Mouse (Mus musculus): ENCODE results near the gene Uqcc2. TPM values are rescaled to one million over a fixed set of nuclear protein-coding genes. Genes with fewer than 3 reads are reported as not detected.
A peak's percentile ranks its signal among the peaks of the same experiment; 100 is the strongest.

The Uqcc2 gene
- total RNA-seq, 2 experiments from 2014 or later, result 142 to 171 TPM

DNA sequence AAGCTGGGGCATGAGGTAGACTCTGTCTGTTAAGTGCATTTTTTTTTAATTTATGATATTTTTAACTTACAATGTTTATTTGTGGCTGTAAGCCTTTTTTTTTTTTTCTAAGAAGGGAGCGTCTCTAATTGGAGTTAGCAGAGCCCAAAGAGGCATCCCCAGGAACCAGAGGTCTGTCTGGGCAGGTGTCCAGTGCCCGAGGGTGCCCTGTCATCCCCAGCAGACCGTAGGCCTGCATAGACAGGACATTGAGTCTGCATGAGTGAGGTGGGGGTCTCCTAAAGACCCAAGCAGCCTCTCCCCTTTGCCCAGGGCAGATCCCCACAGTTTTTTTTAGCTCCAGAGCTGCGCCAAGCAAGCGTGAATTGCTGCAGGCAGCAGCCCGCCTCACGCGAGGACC is 22.0 kb upstream of the Uqcc2 start:
- no peak for ATAC-seq (replicated peaks; ENCODE audit: poor library complexity, severe bottlenecking)

DNA sequence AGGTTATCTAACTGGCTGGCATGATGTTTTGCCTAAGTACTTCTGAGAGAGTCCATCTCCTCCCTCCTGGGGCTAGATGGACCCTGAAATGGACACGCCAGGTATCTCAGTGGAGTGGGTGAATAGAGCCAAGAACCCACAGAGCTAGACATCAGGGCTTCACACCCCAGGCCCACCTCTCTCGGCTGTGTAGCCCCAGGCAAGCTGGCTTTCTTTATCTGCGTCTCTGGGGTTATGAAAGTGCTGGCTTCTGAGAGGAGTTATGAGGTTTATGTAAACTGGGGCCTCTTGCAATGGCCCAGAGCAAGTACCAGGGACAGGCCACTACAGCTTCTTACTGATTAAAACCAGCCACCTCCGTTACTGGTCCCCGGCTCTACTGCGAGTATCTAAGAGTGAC is 21.2 kb upstream of the Uqcc2 start:
- ATAC-seq (replicated peaks; ENCODE audit: poor library complexity, severe bottlenecking), result no peak

DNA sequence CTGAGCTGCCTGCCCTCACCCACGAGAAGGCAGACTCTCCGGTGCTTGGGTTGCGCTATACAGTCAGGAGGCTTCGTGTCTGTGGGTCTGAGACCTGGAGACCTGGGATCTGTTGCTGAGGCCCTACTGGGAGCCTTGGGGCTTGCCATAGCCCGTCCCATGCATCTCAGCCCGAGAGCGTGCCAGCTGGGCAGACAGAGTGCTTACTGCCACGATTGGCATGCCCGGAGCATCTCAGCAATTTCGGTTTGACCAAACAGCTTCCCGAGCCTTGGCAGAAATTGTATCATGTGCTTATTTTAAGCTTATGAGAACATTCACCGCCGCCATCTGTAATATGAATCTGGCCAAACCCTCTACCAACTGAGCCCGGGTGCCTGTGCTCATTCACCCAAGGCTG is 20.5 kb upstream of the Uqcc2 start:
- no peak for ATAC-seq (replicated peaks; ENCODE audit: poor library complexity, severe bottlenecking)

DNA sequence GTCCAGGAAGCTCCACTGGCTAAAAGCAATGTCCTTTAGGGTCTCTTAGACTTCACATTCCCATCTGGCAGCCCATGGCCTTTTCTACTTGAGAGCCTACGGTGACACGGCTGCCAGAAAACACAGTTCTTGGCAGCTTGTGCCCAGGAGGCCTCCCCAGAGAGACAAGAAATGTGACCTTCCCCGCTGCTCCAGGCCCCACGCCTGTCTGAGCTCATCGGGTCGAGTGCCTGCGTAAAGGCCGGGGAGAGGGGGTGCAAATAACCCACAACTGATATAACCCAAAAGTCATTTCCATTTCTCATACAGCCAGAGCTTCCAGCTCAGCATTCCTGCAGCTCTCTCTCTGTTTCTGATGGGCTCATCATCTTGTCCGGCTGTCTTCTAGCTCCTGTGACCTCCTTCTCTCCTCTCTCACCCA is 20.1 kb upstream of the Uqcc2 start:
- ATAC-seq (replicated peaks; ENCODE audit: poor library complexity, severe bottlenecking), result no peak

DNA sequence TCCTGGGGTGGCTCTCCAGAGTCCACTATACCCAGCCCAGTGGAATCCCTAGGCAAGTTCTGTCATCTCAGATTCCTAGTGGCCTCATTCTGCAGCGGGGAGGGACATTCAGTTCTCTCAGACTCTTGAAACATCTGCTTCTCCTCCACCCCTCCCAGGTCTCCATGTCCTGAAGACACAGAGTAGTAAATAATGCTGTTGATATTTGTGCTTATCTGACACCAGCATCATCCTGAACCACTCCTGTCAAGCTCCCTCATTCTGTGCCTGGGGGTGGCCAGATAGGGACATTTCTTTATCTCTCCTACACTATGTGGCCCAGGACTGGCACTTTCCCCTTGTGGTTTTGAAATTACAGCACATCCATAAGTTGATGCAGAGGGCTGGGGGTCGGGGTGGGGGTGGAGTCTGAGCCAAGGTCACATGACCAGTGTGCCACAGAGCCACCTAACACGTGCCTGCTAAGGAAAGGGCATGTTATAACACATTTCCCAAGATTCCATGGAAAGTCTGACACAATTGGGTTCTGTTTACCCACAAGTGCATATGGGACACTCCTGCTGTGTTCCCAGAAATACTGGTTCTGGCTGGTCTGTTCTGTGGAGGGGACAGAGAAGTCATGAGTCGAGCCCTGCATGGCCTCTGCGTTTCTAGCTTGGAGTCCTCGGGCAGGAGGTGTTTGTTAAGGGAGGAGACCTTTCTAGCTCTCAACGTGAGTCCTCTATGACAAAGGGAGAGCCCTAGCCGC is 19.4 kb upstream of the Uqcc2 start:
- ATAC-seq (replicated peaks; ENCODE audit: poor library complexity, severe bottlenecking), result no peak

DNA sequence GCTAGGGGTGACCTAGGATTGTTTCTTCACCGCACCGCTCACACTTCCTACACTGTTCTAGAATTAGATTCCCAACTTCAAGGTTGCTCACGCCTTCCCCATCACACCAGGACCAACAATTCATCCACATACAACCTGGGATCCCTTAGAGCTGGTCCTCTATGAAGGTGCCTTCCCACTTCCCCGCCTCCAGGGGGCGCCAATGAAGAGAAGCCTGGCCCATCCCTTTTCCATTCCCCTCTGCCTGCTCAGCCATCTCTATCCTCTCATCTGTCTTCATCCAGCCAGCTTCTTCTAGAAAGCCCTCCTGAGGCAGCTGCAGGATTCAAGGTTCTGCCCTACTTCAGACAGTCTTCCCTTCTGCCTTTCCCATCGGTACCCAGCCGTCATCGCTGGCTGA is 17.7 kb upstream of the Uqcc2 start:
- ATAC-seq (replicated peaks; ENCODE audit: poor library complexity, severe bottlenecking), result 0 out of 2 replicates have a peak, but pooled peaks have one; percentile 44

DNA sequence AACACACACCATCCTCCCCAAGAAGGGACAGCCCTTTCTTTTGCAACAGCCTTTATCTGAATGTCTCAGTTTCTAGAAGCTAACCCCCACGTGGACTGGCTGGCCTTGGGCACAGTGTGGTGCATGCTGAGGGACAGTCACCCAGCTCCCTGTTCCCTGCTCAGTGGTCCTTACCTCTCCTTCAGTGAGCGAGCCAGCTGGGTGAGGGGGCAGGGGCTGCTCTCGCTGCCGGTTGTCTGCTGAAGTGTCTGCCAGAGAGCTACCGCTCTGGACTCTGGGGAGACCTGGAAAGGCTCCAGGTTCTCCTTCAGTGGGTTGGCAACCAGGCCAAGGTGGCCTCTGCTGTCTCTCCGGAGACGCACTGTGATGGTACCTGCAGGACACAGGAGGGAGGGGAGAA is 17.2 kb upstream of the Uqcc2 start:
- ATAC-seq (replicated peaks; ENCODE audit: poor library complexity, severe bottlenecking), result no peak

DNA sequence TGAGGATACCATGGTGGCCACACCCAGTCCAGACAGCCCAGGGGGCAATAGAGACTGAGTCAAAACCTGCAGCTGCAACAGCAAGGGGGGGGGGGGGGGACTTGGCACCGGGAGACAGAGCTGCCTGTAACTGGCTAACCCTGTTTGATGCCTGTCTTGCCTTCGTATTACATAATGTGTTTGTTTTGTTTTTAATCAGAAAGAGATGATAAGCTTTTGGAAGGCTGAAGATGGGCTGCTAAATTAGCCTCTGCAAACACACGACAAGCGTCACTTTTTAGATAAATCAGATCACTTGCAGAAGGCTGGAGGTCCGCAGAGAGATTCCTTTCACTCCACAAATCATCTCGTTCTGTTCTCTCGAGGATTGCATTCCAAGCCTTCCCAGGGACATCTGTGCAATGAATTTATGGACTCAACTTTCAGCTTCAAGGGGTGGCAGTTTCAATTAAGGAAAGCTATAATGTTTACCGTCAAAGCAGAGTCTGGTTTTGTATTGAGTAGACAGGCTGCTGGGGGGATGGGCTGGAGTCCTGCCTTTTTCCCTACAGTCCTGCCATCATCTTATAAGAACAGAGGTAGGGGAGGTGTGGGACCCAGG is 12.7 kb upstream of the Uqcc2 start:
- no peak for ATAC-seq (replicated peaks; ENCODE audit: poor library complexity, severe bottlenecking)

DNA sequence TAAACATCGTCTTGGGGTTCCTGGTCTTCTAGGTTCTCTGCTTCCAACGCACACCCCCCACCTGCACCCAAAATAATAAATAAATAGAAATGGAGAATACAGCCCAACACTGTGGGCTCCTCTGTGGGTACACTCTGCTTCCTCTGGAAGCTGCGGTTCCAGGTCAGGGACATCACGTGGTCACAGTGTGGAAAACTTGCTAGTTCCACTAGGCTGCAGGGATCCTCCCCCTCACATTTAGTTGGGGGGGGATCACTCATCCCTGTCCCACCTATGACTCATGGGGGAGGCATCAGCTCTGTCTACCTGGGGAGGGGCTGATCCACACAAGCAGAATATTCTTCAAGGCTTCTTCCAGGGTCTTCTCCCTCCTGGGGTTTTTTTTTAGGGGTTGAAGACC is 10.4 kb upstream of the Uqcc2 start:
- ATAC-seq (replicated peaks; ENCODE audit: poor library complexity, severe bottlenecking), result peak; percentile 30; the same call in 1 of the 2 replicates

DNA sequence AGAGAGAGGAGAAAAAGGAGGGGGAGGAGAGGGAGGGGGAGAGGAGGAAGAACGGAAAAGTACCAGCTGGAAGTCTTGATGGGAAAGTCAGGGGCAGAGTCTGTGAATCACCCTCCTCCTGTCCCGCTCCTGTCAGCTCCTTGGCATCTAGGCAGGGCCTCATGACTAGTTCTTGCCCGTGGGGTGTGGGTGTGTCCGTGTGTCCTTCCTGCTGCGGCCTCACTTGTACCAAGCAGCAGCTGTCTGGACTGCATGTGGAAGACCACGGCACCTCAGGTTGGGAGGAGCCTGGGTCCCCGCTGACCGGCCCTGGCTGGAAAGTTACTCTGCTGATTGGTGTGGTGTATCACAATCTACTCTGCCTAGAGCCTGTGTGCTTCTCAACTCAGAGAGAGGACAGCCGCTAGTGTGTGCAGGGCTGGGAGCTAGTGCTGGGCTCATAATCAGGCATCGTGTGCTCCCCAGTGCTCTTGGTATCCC is 8.3 kb upstream of the Uqcc2 start:
- no peak for ATAC-seq (replicated peaks; ENCODE audit: poor library complexity, severe bottlenecking)

DNA sequence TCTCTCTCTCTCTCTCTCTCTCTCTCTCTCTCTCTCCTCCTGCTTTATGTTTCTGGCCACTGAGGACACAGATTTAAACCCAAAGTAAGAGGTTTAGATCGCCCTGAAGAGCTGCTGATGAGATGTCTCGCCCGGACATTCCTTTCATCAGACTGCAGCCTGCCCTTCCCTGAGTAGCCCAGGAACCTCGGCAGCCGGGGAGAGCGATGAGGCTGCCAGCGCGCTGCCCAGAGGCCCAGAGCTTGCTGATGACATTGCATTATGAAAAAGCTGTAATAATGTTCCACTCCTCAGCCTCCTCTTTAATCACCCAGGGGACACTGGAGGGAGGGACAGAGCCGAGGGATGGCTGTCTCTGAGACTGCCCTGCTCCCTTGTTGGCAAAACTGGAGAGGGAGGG is 6.5 kb upstream of the Uqcc2 start:
- ATAC-seq (replicated peaks; ENCODE audit: poor library complexity, severe bottlenecking), result no peak

DNA sequence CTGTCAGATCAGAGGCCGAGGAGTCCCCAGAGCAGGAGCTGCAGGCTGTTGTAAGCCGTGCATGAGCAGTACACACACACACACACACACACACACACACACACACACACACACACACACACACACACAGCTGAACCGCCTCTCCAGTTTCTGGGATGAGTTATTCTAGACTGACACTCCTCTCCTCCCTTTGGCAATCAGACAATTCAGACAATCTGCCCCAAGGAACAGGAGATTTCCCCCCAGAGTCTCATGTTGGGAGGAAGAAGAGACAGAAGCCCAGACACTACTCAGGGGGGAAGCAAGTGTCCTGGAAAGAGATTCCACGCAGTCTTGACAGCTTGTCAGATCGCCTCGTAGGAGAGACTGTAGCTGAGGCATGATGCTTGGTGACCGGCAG is 5.6 kb upstream of the Uqcc2 start:
- no peak for ATAC-seq (replicated peaks; ENCODE audit: poor library complexity, severe bottlenecking)

DNA sequence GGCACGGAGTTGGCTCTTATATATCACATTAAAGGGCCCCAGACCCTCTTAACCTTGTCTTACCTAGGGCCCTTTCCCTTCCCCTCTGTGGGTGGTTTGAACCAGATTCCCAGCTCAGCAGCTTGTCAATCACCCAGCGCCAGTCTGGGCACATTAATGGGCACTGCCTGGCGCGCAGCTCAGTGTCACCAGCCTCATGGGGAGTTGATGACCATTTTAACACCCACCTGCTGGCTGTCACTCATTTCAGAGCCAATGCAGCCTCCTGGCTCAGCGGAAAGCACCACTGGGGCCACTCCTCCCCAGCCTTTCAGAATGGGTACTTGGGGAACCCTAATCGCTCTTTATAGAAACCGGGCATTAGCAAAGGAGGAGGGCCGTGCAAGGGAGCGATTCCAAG is 4.7 kb upstream of the Uqcc2 start:
- no peak for ATAC-seq (replicated peaks; ENCODE audit: poor library complexity, severe bottlenecking)

DNA sequence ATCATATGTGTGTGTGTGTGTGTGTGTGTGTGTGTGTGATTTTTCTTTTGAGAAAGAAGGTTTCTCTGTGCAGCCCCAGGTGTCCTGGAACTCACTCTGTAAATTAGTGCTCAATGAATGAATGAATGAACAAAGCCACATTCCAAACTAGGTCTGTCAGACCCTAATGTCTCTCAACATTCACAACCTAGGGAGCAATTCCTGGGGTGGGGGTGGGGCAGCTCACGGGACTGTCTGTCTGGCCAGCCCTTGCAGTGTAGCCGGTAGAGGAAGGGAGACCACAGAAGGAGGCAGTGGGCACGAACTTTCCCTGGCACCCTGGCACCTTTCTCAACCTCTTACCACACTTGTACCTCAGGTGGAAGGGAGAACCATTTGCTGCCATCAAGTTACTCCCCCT is 999 bp upstream of the Uqcc2 start:
- ATAC-seq (replicated peaks; ENCODE audit: poor library complexity, severe bottlenecking), result no peak

DNA sequence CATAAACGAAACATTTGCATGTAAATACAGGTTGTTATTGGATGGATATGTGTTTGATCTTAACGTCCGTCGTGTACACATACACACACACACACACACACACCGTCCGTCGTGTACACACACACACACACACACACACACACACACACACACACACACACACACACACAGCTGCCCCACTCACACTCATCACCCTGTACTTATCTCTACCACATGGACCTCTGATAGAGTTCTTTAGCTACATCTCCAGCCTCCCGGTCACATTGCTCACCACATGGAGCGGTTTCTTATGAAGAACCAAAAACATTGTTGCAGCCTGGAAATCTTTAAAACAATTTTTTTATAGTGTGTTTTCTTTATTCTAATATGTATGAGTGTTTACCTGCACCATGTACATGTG is 471 bp upstream of the Uqcc2 start:
- no peak for ATAC-seq (replicated peaks; ENCODE audit: poor library complexity, severe bottlenecking)

DNA sequence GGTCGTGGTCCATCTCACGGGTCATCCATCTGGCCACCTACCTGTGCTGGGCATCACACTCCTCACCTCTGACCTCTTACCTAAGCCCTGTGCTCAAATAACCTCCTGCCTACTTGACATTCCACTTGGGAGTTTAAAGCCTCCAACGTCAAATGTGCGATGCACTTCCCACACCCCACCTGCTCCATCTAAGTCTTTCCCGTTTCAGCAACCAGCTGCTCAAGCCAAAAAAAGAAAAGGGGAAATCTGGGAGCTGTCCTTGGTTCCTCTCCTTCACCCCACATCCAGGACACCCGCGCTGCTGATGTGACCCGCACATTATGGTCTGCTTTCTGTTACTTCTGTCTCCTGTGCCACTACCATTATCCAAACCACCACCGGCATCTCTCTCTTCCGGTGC is 1.5 kb downstream of the Uqcc2 start:
- ATAC-seq (replicated peaks; ENCODE audit: poor library complexity, severe bottlenecking), result no peak

DNA sequence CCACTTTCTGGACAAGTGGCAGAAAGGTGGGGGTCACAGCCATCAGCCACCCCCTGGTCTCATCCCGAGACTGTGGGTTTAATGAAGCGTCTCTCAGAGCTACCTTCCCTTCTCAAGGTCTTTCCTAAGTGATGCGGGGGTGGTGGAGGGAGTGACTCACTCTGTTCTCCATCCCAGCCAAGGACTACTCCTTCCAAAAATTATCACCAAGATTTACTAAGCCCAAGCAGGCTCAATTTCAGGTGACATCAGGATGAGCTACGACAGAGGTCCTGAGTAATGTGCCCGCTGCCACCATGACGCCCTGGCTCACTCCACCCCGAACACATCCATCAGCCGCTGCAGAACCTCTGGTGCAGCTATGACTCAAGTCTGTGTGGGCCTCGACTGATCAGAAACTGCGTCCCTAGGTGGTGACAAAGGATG is 2.5 kb downstream of the Uqcc2 start:
- ATAC-seq (replicated peaks; ENCODE audit: poor library complexity, severe bottlenecking), result no peak

DNA sequence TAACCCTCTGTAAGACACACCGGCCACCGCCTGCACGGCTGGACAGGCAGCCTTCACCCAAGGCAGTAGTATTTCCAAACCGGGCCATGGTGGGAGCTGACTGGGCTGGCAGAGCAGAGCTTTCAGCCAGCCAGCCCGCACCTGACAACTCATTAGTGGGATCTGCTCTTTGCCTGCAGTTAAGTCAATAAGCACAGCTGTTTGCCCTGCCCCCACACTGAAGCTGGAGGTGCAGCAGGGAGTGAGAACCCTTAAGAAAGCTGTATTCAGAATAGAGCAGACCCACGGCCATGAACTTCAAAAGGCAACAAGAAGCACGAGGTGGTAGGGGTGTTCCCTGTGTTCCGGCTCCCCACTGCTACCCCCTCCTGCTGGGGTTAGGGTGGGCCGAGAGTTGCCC is 3.5 kb downstream of the Uqcc2 start:
- ATAC-seq (replicated peaks; ENCODE audit: poor library complexity, severe bottlenecking), result no peak

DNA sequence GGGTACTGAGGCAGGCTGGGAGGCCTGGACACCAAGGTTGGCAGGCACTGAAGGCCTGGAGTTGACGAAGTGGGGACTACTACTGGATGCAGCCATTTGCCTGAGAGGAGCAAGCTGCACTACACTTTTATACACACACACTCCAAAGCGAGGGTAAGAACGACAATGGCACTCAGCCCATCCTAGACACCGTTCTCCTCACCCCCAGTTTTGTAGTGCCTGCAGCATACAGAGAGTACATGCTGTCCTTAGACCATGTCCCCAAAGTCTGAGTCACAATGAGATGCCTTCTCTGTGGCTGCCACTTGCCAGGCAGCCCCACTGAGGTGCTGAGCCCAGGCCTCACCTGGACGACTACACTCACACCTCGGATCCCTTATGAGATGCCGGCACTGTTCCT is 3.9 kb downstream of the Uqcc2 start:
- ATAC-seq (replicated peaks; ENCODE audit: poor library complexity, severe bottlenecking), result no peak

DNA sequence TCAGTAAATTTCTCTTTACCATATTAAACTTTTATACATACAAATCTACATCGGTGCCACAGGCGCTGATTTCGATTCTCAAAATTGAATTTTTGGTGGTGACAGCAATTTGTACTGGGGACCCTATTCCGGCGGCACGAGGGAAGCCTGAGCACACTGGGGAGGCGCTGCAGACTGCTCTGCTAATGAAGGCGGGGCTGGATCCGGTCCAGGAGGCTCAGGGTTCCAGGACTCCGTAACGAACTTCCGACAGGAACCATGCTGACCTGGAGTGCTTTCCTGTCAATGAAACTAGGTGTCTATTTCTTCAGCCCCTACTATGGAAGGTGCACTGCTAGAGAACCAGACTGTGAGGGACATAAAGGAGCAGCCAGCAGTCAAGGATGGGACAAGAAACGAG is 4.4 kb downstream of the Uqcc2 start:
- no peak for ATAC-seq (replicated peaks; ENCODE audit: poor library complexity, severe bottlenecking)

DNA sequence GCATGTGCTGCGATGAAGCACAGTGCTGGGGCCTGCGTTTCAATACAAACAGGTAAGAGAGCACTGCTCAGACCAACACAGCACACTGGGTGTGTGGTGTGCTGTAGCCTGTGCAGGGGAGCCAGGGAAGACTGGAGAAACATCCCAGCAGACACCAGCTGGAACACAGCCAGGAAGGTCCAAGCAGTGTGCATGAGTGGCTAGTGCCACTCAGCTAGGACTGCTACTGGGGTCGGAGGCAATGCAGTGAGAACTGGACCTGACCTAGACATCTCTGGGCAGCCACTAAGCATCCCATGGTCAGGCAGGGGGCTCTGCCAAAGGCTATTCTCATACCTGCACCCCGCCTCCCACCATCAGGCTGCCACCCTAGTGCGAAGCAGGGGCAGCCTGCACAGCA is 5.5 kb downstream of the Uqcc2 start:
- ATAC-seq (replicated peaks; ENCODE audit: poor library complexity, severe bottlenecking), result no peak

DNA sequence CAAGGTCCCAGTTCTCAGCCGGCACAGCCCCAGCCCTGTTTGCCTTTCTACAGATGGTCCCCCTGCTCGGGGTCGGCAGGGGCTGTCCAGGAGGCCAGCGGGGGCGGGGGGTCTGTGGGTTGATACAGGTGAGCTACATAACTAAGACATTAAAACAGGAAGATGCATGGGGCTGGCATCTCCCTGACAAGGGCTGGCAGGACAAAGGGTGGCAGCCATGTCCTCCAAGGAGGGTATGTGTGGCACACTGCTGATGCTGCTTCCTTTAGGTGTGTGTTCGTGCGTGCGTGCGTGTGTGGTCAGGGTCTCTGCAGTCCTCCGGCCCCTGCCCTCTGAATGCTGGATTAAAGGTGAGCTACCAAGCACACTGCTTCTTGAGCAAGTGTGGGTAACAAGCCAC is 6.7 kb downstream of the Uqcc2 start:
- no peak for ATAC-seq (replicated peaks; ENCODE audit: poor library complexity, severe bottlenecking)
